Mouse (Mus musculus): Measurements from ENCODE around the gene Vkorc1l1. TPM values are rescaled to one million over a fixed set of nuclear protein-coding genes. Genes with fewer than 3 reads are reported as not detected.
"Not testable (repeated sequence)": the region's sequence is repeated elsewhere in the genome, so short reads cannot be mapped to it uniquely, and the experiment has no call there.

The Vkorc1l1 gene
- polyA plus RNA-seq, 1 experiment from 2014 or later = 13.7 TPM

- ATAC-seq (ENCODE audit: extremely low read depth, insufficient number of reproducible peaks, low FRiP score, low TSS enrichment) = no peak
- WGBS = 66% methylated on average over 9 of the region's 9 CpGs
- H3K27me3 ChIP-seq (replicated peaks) = no peaks in the 10 kb centered on the region
- no peak overlapping the region for H3K27ac ChIP-seq (replicated peaks)
- no peak overlapping the region for H3K9ac ChIP-seq
- H3K36me3 ChIP-seq = no peaks in the 10 kb centered on the region
- no peaks in the 10 kb centered on the region for H3K4me1 ChIP-seq
- no peak overlapping the region for H3K4me3 ChIP-seq
- H3K4me2 ChIP-seq = no peak overlapping the region
- no peaks in the 10 kb centered on the region for H3K9me3 ChIP-seq
Observed at GRCm38 (mm10) chr5:129918752-129919151, 23.0 kb upstream of the Vkorc1l1 start.

GRCm38 (mm10) chr5:129919320-129919719 lies 22.4 kb upstream of the Vkorc1l1 start:
- H3K9me3 ChIP-seq = no peaks in the 10 kb centered on the region
- WGBS = 62% methylated on average over 8 of the region's 8 CpGs
- no peak for ATAC-seq (ENCODE audit: extremely low read depth, insufficient number of reproducible peaks, low FRiP score, low TSS enrichment)

GRCm38 (mm10) chr5:129921972-129922371 lies 19.8 kb upstream of the Vkorc1l1 start:
- H3K4me2 ChIP-seq = no peak overlapping the region
- no peaks in the 10 kb centered on the region for H3K27me3 ChIP-seq (replicated peaks)
- no peak overlapping the region for H3K4me3 ChIP-seq
- H3K4me1 ChIP-seq = no peaks in the 10 kb centered on the region
- H3K36me3 ChIP-seq = no peaks in the 10 kb centered on the region
- WGBS = 88% methylated on average over 4 of the region's 4 CpGs
- H3K27ac ChIP-seq (replicated peaks) = no peak overlapping the region
- no peak for ATAC-seq (ENCODE audit: extremely low read depth, insufficient number of reproducible peaks, low FRiP score, low TSS enrichment)
- H3K9ac ChIP-seq = no peak overlapping the region
- H3K9me3 ChIP-seq = no peaks in the 10 kb centered on the region

More at GRCm38 (mm10) chr5:129919320-129919719, 22.4 kb upstream of the Vkorc1l1 start:
- H3K27ac ChIP-seq (replicated peaks) = no peak overlapping the region
- no peaks in the 10 kb centered on the region for H3K4me1 ChIP-seq
- H3K4me2 ChIP-seq = no peak overlapping the region
- no peaks in the 10 kb centered on the region for H3K36me3 ChIP-seq
- no peak overlapping the region for H3K9ac ChIP-seq
- no peak overlapping the region for H3K4me3 ChIP-seq
- no peaks in the 10 kb centered on the region for H3K27me3 ChIP-seq (replicated peaks)

GRCm38 (mm10) chr5:129924820-129925452 lies 16.8 kb upstream of the Vkorc1l1 start:
- Histone ChIP-seq H3K36me3 (no peaks in the 10 kb centered on the region), H3K9ac (no peak overlapping the region), H3K9me3 (no peaks in the 10 kb centered on the region), H3K27ac (replicated peaks) (no peak overlapping the region), H3K4me3 (no peak overlapping the region), H3K27me3 (replicated peaks) (no peaks in the 10 kb centered on the region), H3K4me1 (no peaks in the 10 kb centered on the region), H3K4me2 (no peak overlapping the region)
- no peak for ATAC-seq (ENCODE audit: extremely low read depth, insufficient number of reproducible peaks, low FRiP score, low TSS enrichment)
- WGBS = 78% methylated on average over 8 of the region's 8 CpGs

DNA sequence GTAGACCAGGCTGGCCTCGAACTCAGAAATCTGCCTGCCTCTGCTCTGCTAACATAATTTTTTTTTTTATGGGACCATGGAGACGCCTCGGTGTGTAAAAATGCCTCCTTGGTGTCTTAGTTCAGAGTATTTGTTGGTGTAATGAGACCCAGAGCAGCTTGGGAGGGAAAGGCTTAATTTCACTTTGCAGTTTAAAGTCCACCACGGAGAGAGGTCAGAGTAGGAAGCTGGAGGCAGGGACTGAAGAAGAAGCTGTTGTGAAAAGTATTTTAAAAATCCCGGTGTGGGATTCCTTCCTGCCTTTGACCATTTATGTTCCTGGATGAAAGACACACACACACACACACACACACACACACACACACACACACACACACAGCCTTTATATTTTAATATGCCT lies 15.8 kb upstream of the Vkorc1l1 start:
- Histone ChIP-seq H3K27me3 (replicated peaks) (no peaks in the 10 kb centered on the region), H3K9ac (no peak overlapping the region), H3K36me3 (no peaks in the 10 kb centered on the region), H3K4me1 (no peaks in the 10 kb centered on the region), H3K27ac (replicated peaks) (no peak overlapping the region), H3K4me3 (no peak overlapping the region), H3K4me2 (no peak overlapping the region), H3K9me3 (no peaks in the 10 kb centered on the region)
- ATAC-seq (ENCODE audit: extremely low read depth, insufficient number of reproducible peaks, low FRiP score, low TSS enrichment) = no peak
- WGBS = 79% methylated on average over 5 of the region's 5 CpGs

GRCm38 (mm10) chr5:129929924-129930855 lies 11.6 kb upstream of the Vkorc1l1 start:
- H3K27me3 ChIP-seq (replicated peaks) = no peaks in the 10 kb centered on the region
- no peak overlapping the region for H3K4me2 ChIP-seq
- no peaks in the 10 kb centered on the region for H3K36me3 ChIP-seq
- H3K9ac ChIP-seq = no peak overlapping the region
- H3K4me3 ChIP-seq = no peak overlapping the region
- ATAC-seq (ENCODE audit: extremely low read depth, insufficient number of reproducible peaks, low FRiP score, low TSS enrichment) = no peak
- H3K4me1 ChIP-seq = no peaks in the 10 kb centered on the region
- H3K9me3 ChIP-seq = no peaks in the 10 kb centered on the region
- WGBS = 44% methylated on average over 9 of the region's 9 CpGs
- no peak overlapping the region for H3K27ac ChIP-seq (replicated peaks)

- H3K4me3 ChIP-seq = no peak overlapping the region
- no peak overlapping the region for H3K9ac ChIP-seq
- H3K27me3 ChIP-seq (replicated peaks) = no peaks in the 10 kb centered on the region
- no peak overlapping the region for H3K27ac ChIP-seq (replicated peaks)
- no peaks in the 10 kb centered on the region for H3K36me3 ChIP-seq
- ATAC-seq (ENCODE audit: extremely low read depth, insufficient number of reproducible peaks, low FRiP score, low TSS enrichment) = no peak
- no peak overlapping the region for H3K4me2 ChIP-seq
- H3K4me1 ChIP-seq = 0 out of 2 replicates have a peak, but pooled peaks cover 2% of the 10 kb centered on the region
- H3K9me3 ChIP-seq = no peaks in the 10 kb centered on the region
- WGBS = 51% methylated on average over 4 of the region's 4 CpGs
Observed at GRCm38 (mm10) chr5:129936941-129937340, 4.8 kb upstream of the Vkorc1l1 start.

DNA sequence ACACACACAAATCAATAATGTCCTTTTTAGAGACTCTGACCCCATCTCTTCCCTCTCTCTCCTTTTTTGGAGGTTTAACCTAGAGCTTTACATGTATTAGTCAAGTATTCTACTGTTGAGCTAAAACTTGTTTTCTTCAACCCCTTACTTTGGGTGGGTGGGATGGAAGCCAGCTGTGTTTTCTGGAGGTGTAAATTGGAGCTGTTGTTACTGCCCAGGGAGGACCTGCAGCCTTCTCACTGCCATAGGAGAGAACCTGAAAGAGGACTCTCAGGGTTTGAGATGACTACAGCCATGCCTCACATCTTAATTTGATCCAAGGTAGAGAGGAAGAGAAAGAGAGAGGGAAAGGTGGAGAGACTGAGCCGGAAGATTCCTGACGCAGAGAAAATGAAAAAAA lies 1.5 kb upstream of the Vkorc1l1 start:
- no peaks in the 10 kb centered on the region for H3K9me3 ChIP-seq
- no peaks in the 10 kb centered on the region for H3K27me3 ChIP-seq (replicated peaks)
- H3K4me2 ChIP-seq = no peak overlapping the region
- peaks cover 7% of the 10 kb centered on the region for H3K36me3 ChIP-seq
- peaks cover 11% of the 10 kb centered on the region for H3K4me1 ChIP-seq
- no peak overlapping the region for H3K4me3 ChIP-seq
- WGBS = 42% methylated on average over 2 of the region's 2 CpGs
- H3K27ac ChIP-seq (replicated peaks) = no peak overlapping the region
- no peak overlapping the region for H3K9ac ChIP-seq
- ATAC-seq (ENCODE audit: extremely low read depth, insufficient number of reproducible peaks, low FRiP score, low TSS enrichment) = no peak

- Histone ChIP-seq H3K9me3 (no peaks in the 10 kb centered on the region), H3K27me3 (replicated peaks) (no peaks in the 10 kb centered on the region), H3K4me1 (peaks cover 11% of the 10 kb centered on the region), H3K4me2 (peak overlapping the region; percentile 69), H3K27ac (replicated peaks) (peak overlapping the region; percentile 54; the same call in 1 of the 2 replicates), H3K4me3 (peak overlapping the region; percentile 91), H3K9ac (peak overlapping the region; percentile 69), H3K36me3 (peaks cover 11% of the 10 kb centered on the region)
- ATAC-seq (ENCODE audit: extremely low read depth, insufficient number of reproducible peaks, low FRiP score, low TSS enrichment) = no peak
- WGBS = 5% methylated on average over 9 of the region's 9 CpGs
Observed at GRCm38 (mm10) chr5:129940736-129941494, 855 bp upstream of the Vkorc1l1 start.

GRCm38 (mm10) chr5:129942073-129942939 lies 536 bp downstream of the Vkorc1l1 start:
- WGBS = under 1% methylated on average over 50 of the region's 82 CpGs
- not testable (repeated sequence) for H3K9me3 ChIP-seq; H3K27me3 ChIP-seq (replicated peaks)
- ATAC-seq (ENCODE audit: extremely low read depth, insufficient number of reproducible peaks, low FRiP score, low TSS enrichment) = peak; percentile 9; the same call in 1 of the 2 replicates
- H3K4me3 ChIP-seq = peak overlapping the region; percentile 91
- peak overlapping the region; percentile 86 for H3K4me2 ChIP-seq
- H3K9ac ChIP-seq = peak overlapping the region; percentile 94
- H3K27ac ChIP-seq (replicated peaks) = peak overlapping the region; percentile 80
- H3K36me3 ChIP-seq = peaks cover 11% of the 10 kb centered on the region
- H3K4me1 ChIP-seq = peaks cover 13% of the 10 kb centered on the region
